Mouse (Mus musculus): ENCODE measurements around the gene Cacna2d3. TPM values are rescaled to one million over a fixed set of nuclear protein-coding genes. Genes with fewer than 3 reads are reported as not detected.

Gene Cacna2d3
- total and polyA plus RNA-seq, 2 experiments from 2014 or later, result 0.19 TPM; not detected in 1

- no peak overlapping the region for H3K4me2 ChIP-seq (ENCODE audit: low read depth, low read length)
- H3K36me3 ChIP-seq (replicated peaks; ENCODE audit: control insufficient read depth, insufficient read depth, low read length), result no peaks in the 10 kb centered on the region
- no peak for DNase-seq (ENCODE audit: low spot score)
- H3K27me3 ChIP-seq (ENCODE audit: control insufficient read depth, insufficient read depth, low read length), result no peaks in the 10 kb centered on the region
- no peak overlapping the region for H3K27ac ChIP-seq (ENCODE audit: low read depth)
- H3K4me1 ChIP-seq (ENCODE audit: control insufficient read depth, insufficient read depth), result no peaks in the 10 kb centered on the region
- TF ChIP-seq EP300 (IDR thresholded peaks at IDR 0.05; ENCODE audit: low read depth) (no peak), CTCF (IDR thresholded peaks at IDR 0.05; ENCODE audit: low read depth) (no peak)
- H3K4me3 ChIP-seq (ENCODE audit: low read depth, low read length), result no peak overlapping the region
- 80% methylated on average over 7 of the region's 7 CpGs for WGBS
- H3K9me3 ChIP-seq (replicated peaks; ENCODE audit: control insufficient read depth, low read length), result no peaks in the 10 kb centered on the region
- H3K9ac ChIP-seq (replicated peaks; ENCODE audit: low read depth, low read length), result no peak overlapping the region
- ATAC-seq (ENCODE audit: insufficient read depth, low read depth), result no peak
Observed at GRCm38 (mm10) chr14:28948019-28948850, 773.4 kb downstream of the Cacna2d3 start.

GRCm38 (mm10) chr14:28932746-28933293, 788.8 kb downstream of the Cacna2d3 start:
- no peak overlapping the region for H3K4me3 ChIP-seq (ENCODE audit: low read depth, low read length)

GRCm38 (mm10) chr14:28923180-28923961, 798.3 kb downstream of the Cacna2d3 start:
- Histone ChIP-seq H3K9ac (replicated peaks; ENCODE audit: low read depth, low read length) (no peak overlapping the region), H3K27ac (ENCODE audit: low read depth) (no peak overlapping the region), H3K4me2 (ENCODE audit: low read depth, low read length) (no peak overlapping the region), H3K27me3 (ENCODE audit: control insufficient read depth, insufficient read depth, low read length) (no peaks in the 10 kb centered on the region), H3K4me3 (ENCODE audit: low read depth, low read length) (no peak overlapping the region), H3K4me1 (ENCODE audit: control insufficient read depth, insufficient read depth) (no peaks in the 10 kb centered on the region), H3K36me3 (replicated peaks; ENCODE audit: control insufficient read depth, insufficient read depth, low read length) (no peaks in the 10 kb centered on the region), H3K9me3 (replicated peaks; ENCODE audit: control insufficient read depth, low read length) (no peaks in the 10 kb centered on the region)
- TF ChIP-seq EP300 (IDR thresholded peaks at IDR 0.05; ENCODE audit: low read depth), result no peak
- no peak for TF ChIP-seq CTCF (IDR thresholded peaks at IDR 0.05; ENCODE audit: low read depth)
- WGBS, result 46% methylated on average over 12 of the region's 12 CpGs
- DNase-seq (ENCODE audit: low spot score) (no peak), ATAC-seq (ENCODE audit: insufficient read depth, low read depth) (no peak)

More at GRCm38 (mm10) chr14:28932746-28933293, 788.8 kb downstream of the Cacna2d3 start:
- 77% methylated on average over 1 of the region's 1 CpGs for WGBS
- ATAC-seq (ENCODE audit: insufficient read depth, low read depth) (no peak), DNase-seq (ENCODE audit: low spot score) (no peak)
- Histone ChIP-seq H3K9me3 (replicated peaks; ENCODE audit: control insufficient read depth, low read length) (no peaks in the 10 kb centered on the region), H3K4me2 (ENCODE audit: low read depth, low read length) (no peak overlapping the region), H3K9ac (replicated peaks; ENCODE audit: low read depth, low read length) (no peak overlapping the region), H3K4me1 (ENCODE audit: control insufficient read depth, insufficient read depth) (no peaks in the 10 kb centered on the region), H3K27ac (ENCODE audit: low read depth) (no peak overlapping the region), H3K36me3 (replicated peaks; ENCODE audit: control insufficient read depth, insufficient read depth, low read length) (no peaks in the 10 kb centered on the region), H3K27me3 (ENCODE audit: control insufficient read depth, insufficient read depth, low read length) (no peaks in the 10 kb centered on the region)
- no peak for TF ChIP-seq CTCF (IDR thresholded peaks at IDR 0.05; ENCODE audit: low read depth)
- TF ChIP-seq EP300 (IDR thresholded peaks at IDR 0.05; ENCODE audit: low read depth), result no peak

GRCm38 (mm10) chr14:28918871-28919270, 802.8 kb downstream of the Cacna2d3 start:
- no peak overlapping the region for H3K9ac ChIP-seq (replicated peaks; ENCODE audit: low read depth, low read length)
- H3K27ac ChIP-seq (ENCODE audit: low read depth), result no peak overlapping the region
- DNase-seq (ENCODE audit: low spot score), result no peak
- no peaks in the 10 kb centered on the region for H3K36me3 ChIP-seq (replicated peaks; ENCODE audit: control insufficient read depth, insufficient read depth, low read length)
- no peak for ATAC-seq (ENCODE audit: insufficient read depth, low read depth)
- H3K4me3 ChIP-seq (ENCODE audit: low read depth, low read length), result no peak overlapping the region
- no peaks in the 10 kb centered on the region for H3K27me3 ChIP-seq (ENCODE audit: control insufficient read depth, insufficient read depth, low read length)
- H3K9me3 ChIP-seq (replicated peaks; ENCODE audit: control insufficient read depth, low read length), result no peaks in the 10 kb centered on the region
- WGBS, result 77% methylated on average over 5 of the region's 5 CpGs
- no peak for TF ChIP-seq CTCF (IDR thresholded peaks at IDR 0.05; ENCODE audit: low read depth)
- no peak for TF ChIP-seq EP300 (IDR thresholded peaks at IDR 0.05; ENCODE audit: low read depth)
- no peaks in the 10 kb centered on the region for H3K4me1 ChIP-seq (ENCODE audit: control insufficient read depth, insufficient read depth)
- no peak overlapping the region for H3K4me2 ChIP-seq (ENCODE audit: low read depth, low read length)

GRCm38 (mm10) chr14:28915004-28915403, 806.7 kb downstream of the Cacna2d3 start:
- Histone ChIP-seq H3K9ac (replicated peaks; ENCODE audit: low read depth, low read length) (no peak overlapping the region), H3K9me3 (replicated peaks; ENCODE audit: control insufficient read depth, low read length) (no peaks in the 10 kb centered on the region), H3K4me2 (ENCODE audit: low read depth, low read length) (no peak overlapping the region), H3K27me3 (ENCODE audit: control insufficient read depth, insufficient read depth, low read length) (no peaks in the 10 kb centered on the region), H3K36me3 (replicated peaks; ENCODE audit: control insufficient read depth, insufficient read depth, low read length) (no peaks in the 10 kb centered on the region), H3K4me1 (ENCODE audit: control insufficient read depth, insufficient read depth) (no peaks in the 10 kb centered on the region), H3K27ac (ENCODE audit: low read depth) (no peak overlapping the region), H3K4me3 (ENCODE audit: low read depth, low read length) (no peak overlapping the region)
- WGBS, result 59% methylated on average over 1 of the region's 1 CpGs
- DNase-seq (ENCODE audit: low spot score), result no peak
- TF ChIP-seq CTCF (IDR thresholded peaks at IDR 0.05; ENCODE audit: low read depth) (no peak), EP300 (IDR thresholded peaks at IDR 0.05; ENCODE audit: low read depth) (no peak)
- no peak for ATAC-seq (ENCODE audit: insufficient read depth, low read depth)

Data from heart, postnatal 0 days (tissue).